Mouse (Mus musculus): Measurements from ENCODE around the gene Olfr550.

GRCm38 (mm10) chr7:102566219-102566618 lies 5.0 kb upstream of the Olfr550 start:
- TF ChIP-seq GATA1 (IDR thresholded peaks at IDR 0.05; ENCODE audit: borderline replicate concordance, low read length), result no peak
- no peak for TF ChIP-seq FLI1 (IDR thresholded peaks at IDR 0.05; ENCODE audit: low read length)
